Mouse (Mus musculus) neural tube, embryonic 14.5 days (tissue): ENCODE measurements around the gene N6amt1. TPM values are rescaled to one million over a fixed set of nuclear protein-coding genes. Genes with fewer than 3 reads are reported as not detected.

ENCODE experiments used
- ATAC-seq: fragments of 200-750 bp; cut with Nextera tagmentation; 2 replicates; pipeline ENCODE4 v1.8.0; 2017; ENCODE audit warnings: low read depth, mild to moderate bottlenecking, moderate TSS enrichment, moderate library complexity
- H3K27ac ChIP-seq: fragments of 300-500 bp; sonication (generic); 2 replicates; pipeline ENCODE4 v1.5.1; 2014; ENCODE audit warnings: low read depth, mild to moderate bottlenecking, control low read depth, low read length, moderate library complexity, mixed read lengths
- H3K27me3 ChIP-seq: fragments of 300-500 bp; sonication (generic); 2 replicates; pipeline ENCODE4 v1.6.1; 2014; ENCODE audit warnings: low read length; ENCODE audit not compliant: control insufficient read depth, insufficient read depth
- H3K36me3 ChIP-seq: fragments of 300-500 bp; sonication (generic); 2 replicates; pipeline ENCODE4 v1.6.1; 2014; ENCODE audit warnings: low read length, mixed read lengths; ENCODE audit not compliant: control insufficient read depth, insufficient read depth
- H3K4me1 ChIP-seq: fragments of 300-500 bp; sonication (generic); 2 replicates; pipeline ENCODE4 v1.6.1; 2014; ENCODE audit warnings: low read length; ENCODE audit not compliant: control insufficient read depth, insufficient read depth
- H3K4me2 ChIP-seq: fragments of 300-500 bp; sonication (generic); 2 replicates; pipeline ENCODE4 v1.6.1; 2014; ENCODE audit warnings: mild to moderate bottlenecking, low read depth, low read length, control low read depth
- H3K4me3 ChIP-seq: fragments of 300-500 bp; sonication (generic); 2 replicates; pipeline ENCODE4 v1.5.1; 2014; ENCODE audit warnings: low read depth, low read length, control low read depth, mixed read lengths
- H3K9ac ChIP-seq: fragments of 300-500 bp; sonication (generic); replicated peaks from 2 replicates; pipeline ENCODE4 v1.6.1; 2014; ENCODE audit warnings: low read depth, mild to moderate bottlenecking, control low read depth, low read length, mixed read lengths
- H3K9me3 ChIP-seq: fragments of 300-500 bp; sonication (generic); 2 replicates; pipeline ENCODE4 v1.6.1; 2016; ENCODE audit warnings: low read length; ENCODE audit not compliant: control insufficient read depth
- WGBS: fragments of 180-500 bp; shearing (Covaris S2); extraction: QIAGEN DNeasy Blood & Tissue Kit; methylation state at CpG from one replicate; pipeline ENCODE4 v1.1.7; 2014; 5-methylcytosine and 5-hydroxymethylcytosine counted together
- polyA plus RNA-seq: library from polyadenylated mRNA; unstranded; fragments of >200 nt; fragmentation: Nextera tagmentation; extraction: Ambion mirVana; gene quantifications from 2 replicates; pipeline ENCODE4 v1.2.1, GENCODE M21; 2014

Gene N6amt1
- polyA plus RNA-seq, 1 experiment from 2014 or later, result 25.9 TPM

DNA sequence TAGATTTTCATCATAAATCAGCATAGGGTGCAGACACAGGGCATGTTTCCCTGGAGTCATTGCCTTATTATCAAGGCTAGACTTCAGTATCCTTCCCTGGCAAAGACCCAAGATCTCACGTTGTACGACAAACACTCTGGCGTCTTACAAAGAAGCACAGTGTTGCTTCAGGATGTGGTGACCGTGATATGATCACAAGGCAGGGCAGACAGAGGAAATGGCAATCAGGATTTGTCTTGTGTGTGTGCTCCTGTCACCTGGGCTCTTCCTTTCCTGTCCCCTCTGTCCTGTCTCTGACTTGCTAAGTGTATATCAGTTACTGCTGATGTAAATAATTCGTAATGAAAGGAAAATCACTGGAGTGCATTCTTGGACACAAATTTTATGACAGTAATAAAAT, 29.4 kb upstream of the N6amt1 start:
- ATAC-seq, result no peak
- no peaks in the 10 kb centered on the region for H3K9me3 ChIP-seq
- H3K27me3 ChIP-seq, result no peaks in the 10 kb centered on the region
- H3K4me1 ChIP-seq, result 0 out of 2 replicates have a peak, but pooled peaks cover 5% of the 10 kb centered on the region
- no peak overlapping the region for H3K4me3 ChIP-seq
- no peaks in the 10 kb centered on the region for H3K36me3 ChIP-seq
- no peak overlapping the region for H3K9ac ChIP-seq
- 48% methylated on average over 5 of the region's 5 CpGs for WGBS
- no peak overlapping the region for H3K27ac ChIP-seq
- no peak overlapping the region for H3K4me2 ChIP-seq

DNA sequence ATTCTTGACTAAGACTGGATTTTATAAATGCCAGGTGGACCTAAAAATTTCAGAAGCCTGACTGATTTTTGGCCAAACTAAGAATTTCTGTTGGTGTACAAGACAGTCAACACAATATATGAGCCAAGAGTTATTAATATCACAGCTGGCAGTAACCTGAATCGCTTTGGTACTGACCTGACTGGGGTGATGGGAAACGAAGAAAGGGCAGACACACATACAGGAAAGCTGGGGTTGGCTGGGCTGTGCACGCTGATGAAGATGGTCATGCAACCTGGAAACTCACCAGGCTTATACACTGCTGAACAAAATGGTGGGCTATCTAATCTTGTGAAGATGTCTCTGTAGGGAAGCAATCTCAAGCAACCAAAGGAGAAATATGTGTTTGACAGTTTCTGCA, 24.0 kb upstream of the N6amt1 start:
- H3K4me1 ChIP-seq, result no peaks in the 10 kb centered on the region
- no peaks in the 10 kb centered on the region for H3K36me3 ChIP-seq
- H3K4me2 ChIP-seq, result no peak overlapping the region
- no peak overlapping the region for H3K9ac ChIP-seq
- no peaks in the 10 kb centered on the region for H3K9me3 ChIP-seq
- ATAC-seq, result no peak
- no peak overlapping the region for H3K27ac ChIP-seq
- no peaks in the 10 kb centered on the region for H3K27me3 ChIP-seq
- 91% methylated on average over 3 of the region's 3 CpGs for WGBS
- H3K4me3 ChIP-seq, result no peak overlapping the region

DNA sequence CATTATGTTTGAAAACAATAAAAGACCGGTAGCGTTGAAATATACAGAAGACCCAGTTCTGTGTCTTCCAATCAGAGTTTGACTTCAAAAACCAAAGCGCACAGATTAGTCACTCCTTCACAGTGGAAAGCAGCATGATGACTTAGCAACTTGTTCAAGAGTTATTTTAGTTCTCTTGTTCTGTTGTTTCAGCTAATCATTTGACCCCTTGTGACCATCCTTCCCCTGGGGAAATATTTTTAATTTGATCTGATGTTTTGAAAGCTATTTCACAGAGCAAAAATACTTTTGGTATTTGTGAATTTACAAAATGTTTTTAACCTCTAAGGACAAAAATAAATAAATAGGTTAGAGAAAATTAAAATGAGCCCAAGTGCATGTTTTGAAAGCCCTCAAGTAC, 19.2 kb upstream of the N6amt1 start:
- no peak overlapping the region for H3K9ac ChIP-seq
- no peaks in the 10 kb centered on the region for H3K27me3 ChIP-seq
- H3K36me3 ChIP-seq, result no peaks in the 10 kb centered on the region
- H3K9me3 ChIP-seq, result no peaks in the 10 kb centered on the region
- ATAC-seq, result no peak
- no peaks in the 10 kb centered on the region for H3K4me1 ChIP-seq
- 94% methylated on average over 3 of the region's 3 CpGs for WGBS
- H3K4me2 ChIP-seq, result no peak overlapping the region
- no peak overlapping the region for H3K4me3 ChIP-seq
- H3K27ac ChIP-seq, result no peak overlapping the region

DNA sequence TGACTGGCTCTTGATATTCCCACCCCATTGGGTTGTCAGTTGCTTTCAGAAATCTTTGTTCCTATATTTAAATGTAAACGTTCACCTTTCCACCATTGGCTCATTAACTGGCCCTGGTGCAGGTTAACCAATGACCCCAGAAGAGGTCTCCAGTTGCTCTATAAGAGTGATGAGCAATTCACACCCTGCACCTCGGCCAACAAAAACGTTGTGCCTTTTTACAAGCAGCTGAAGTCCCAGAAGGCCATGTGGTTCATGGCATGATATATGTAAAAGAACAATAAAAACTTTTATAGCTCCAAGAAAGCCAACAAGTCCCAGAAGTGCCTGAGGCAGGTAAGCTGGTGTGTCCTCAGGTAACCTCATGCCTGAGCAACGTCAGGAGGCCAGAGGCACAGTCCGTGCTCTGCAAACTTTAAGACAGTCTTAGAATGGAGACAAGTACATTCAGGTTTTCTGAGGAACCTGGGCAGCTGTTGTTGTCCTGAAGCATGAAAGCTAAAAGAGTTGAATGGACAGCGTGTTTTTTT, 12.9 kb upstream of the N6amt1 start:
- 77% methylated on average over 6 of the region's 6 CpGs for WGBS

DNA sequence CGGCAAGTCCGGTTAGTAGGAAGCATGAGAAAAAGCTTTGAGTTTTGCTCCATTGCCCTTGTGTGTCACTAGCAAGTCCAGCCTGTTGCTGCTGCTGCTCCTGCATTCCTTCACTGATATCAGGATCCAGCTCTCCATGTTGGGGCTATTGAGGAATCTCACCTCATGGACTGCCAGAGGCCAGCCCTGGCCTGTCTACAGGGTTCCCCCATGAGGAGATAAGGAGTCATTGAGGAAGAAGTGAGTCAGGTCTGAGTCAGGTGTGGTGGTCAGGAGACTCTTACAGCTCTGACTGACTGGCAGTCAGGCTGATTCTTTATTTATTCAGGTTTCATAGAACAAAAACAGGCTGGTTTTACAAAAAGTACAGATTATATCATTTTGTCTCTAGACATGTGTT, 5.9 kb upstream of the N6amt1 start:
- H3K4me1 ChIP-seq, result no peaks in the 10 kb centered on the region

More for the DNA sequence above, 12.9 kb upstream of the N6amt1 start:
- no peak overlapping the region for H3K4me2 ChIP-seq
- H3K4me3 ChIP-seq, result no peak overlapping the region
- ATAC-seq, result no peak
- H3K27ac ChIP-seq, result no peak overlapping the region
- H3K27me3 ChIP-seq, result no peaks in the 10 kb centered on the region
- H3K4me1 ChIP-seq, result no peaks in the 10 kb centered on the region
- H3K9me3 ChIP-seq, result no peaks in the 10 kb centered on the region
- no peaks in the 10 kb centered on the region for H3K36me3 ChIP-seq
- H3K9ac ChIP-seq, result no peak overlapping the region

DNA sequence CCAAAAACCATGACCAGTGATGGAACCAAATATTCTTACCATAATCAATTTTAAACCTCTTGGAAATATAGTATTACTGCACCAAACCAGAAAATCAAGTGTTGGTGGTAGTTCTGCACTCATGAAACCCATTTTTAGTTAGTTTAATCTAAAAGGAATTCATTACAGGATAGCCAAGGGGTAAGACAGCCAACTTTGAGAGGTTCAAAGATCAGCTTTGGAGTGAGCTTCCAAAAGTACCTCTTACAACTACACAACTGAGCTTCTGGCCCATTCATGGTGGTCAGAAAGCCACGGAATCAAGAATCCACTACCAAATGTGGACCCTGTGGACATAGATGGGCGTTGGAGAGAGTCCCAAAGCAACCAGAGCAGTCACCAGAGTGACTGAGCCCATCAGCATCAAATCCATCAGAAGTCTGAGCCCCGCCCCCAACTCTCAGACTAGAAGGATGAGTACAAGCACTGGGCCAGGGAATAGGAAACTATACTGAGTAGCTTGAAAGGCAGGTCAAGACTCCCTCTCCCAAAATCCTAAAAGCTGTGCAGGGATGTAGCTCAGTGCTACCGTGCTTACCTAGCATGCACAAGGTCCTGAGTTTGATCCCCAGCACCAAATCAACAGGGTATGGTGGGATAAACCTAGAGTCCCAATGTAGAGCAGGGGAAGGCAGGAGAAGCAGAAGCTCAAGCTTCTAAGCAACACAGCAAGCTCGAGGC, 2.4 kb upstream of the N6amt1 start:
- Histone ChIP-seq H3K4me3 (no peak overlapping the region), H3K4me2 (no peak overlapping the region), H3K27me3 (no peaks in the 10 kb centered on the region), H3K9ac (no peak overlapping the region), H3K36me3 (no peaks in the 10 kb centered on the region), H3K4me1 (no peaks in the 10 kb centered on the region), H3K9me3 (no peaks in the 10 kb centered on the region), H3K27ac (no peak overlapping the region)
- ATAC-seq, result no peak
- WGBS, result 78% methylated on average over 5 of the region's 5 CpGs

More for the DNA sequence above, 5.9 kb upstream of the N6amt1 start:
- Histone ChIP-seq H3K9ac (no peak overlapping the region), H3K4me2 (no peak overlapping the region), H3K27ac (no peak overlapping the region), H3K36me3 (no peaks in the 10 kb centered on the region), H3K27me3 (no peaks in the 10 kb centered on the region), H3K4me3 (no peak overlapping the region), H3K9me3 (no peaks in the 10 kb centered on the region)
- ATAC-seq, result no peak
- 97% methylated on average over 2 of the region's 2 CpGs for WGBS

DNA sequence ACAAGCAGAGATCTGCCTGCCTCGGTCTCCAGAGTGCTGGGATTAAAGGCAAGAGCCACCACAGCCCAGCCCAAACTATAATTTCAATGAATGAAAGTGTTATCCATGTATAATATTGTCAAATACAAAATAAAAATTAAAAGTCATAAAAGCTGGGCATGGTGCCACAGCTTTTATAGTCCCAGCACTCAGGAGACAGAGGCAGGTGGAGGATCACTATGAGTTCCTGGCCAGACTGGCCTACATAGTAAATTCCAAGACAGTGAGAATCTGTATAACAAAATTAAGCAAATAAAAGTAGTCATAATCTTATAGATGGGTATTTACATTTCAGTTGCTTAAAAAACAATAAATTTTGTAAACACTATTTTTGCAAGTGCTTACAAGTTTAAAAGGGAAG, 380 bp upstream of the N6amt1 start:
- no peak overlapping the region for H3K9ac ChIP-seq
- peak; percentile 29; the same call in 1 of the 2 replicates for ATAC-seq
- H3K4me1 ChIP-seq, result no peaks in the 10 kb centered on the region
- H3K4me3 ChIP-seq, result peak overlapping the region; percentile 69
- H3K27me3 ChIP-seq, result no peaks in the 10 kb centered on the region
- no peak overlapping the region; the same call in 1 of the 2 replicates for H3K27ac ChIP-seq
- 94% methylated on average over 1 of the region's 1 CpGs for WGBS
- H3K9me3 ChIP-seq, result no peaks in the 10 kb centered on the region
- peak overlapping the region; percentile 47 for H3K4me2 ChIP-seq
- peaks cover 6% of the 10 kb centered on the region; the same call in 1 of the 2 replicates for H3K36me3 ChIP-seq

DNA sequence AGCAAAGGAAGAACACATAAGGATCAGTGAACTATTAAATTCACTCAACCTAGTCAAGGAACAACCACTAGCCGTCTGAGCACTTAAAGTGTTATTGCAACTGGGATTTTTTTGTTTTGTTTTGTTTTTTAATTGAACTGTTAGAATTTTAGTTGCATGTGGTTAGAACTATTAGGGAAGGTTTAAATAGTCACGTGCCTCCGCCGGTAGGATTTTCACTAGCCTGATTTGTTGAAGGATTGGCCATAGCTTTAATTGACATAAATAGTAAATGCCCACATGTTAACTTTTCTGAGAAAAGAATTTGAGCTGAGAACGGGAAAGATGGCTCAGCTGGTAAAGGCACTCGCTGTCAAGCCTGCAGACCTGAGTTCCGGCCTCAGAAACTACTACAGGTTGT, 763 bp downstream of the N6amt1 start:
- peak; percentile 9 for ATAC-seq
- Histone ChIP-seq H3K9me3 (no peaks in the 10 kb centered on the region), H3K27me3 (no peaks in the 10 kb centered on the region), H3K4me3 (peak overlapping the region; percentile 69), H3K27ac (no peak overlapping the region), H3K36me3 (peaks cover 6% of the 10 kb centered on the region; the same call in 1 of the 2 replicates), H3K9ac (no peak overlapping the region), H3K4me1 (no peaks in the 10 kb centered on the region), H3K4me2 (peak overlapping the region; percentile 47)
- 79% methylated on average over 7 of the region's 7 CpGs for WGBS

DNA sequence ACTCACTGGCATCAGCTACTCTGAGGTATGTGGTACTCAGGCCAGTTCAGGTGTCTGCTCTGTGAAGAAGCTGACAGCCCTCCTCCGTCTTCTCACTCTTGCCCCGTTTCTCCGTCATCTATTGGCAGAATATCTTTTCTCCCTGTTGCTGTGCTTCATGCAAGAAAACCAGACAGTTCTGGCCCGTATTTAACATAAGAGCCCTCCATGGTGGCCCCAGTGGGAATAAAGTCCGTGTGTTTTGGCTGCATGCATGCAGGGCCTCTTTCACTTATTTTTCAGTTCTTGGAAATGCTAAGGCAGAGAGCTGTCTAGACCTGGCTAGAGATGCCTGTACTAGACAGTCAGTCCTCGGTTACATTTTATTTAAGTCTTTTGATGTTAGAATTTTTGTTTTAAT, 6.1 kb downstream of the N6amt1 start:
- H3K9ac ChIP-seq, result no peak overlapping the region
- H3K4me1 ChIP-seq, result no peaks in the 10 kb centered on the region
- H3K27me3 ChIP-seq, result no peaks in the 10 kb centered on the region
- H3K4me2 ChIP-seq, result no peak overlapping the region
- peaks cover 24% of the 10 kb centered on the region for H3K36me3 ChIP-seq
- no peaks in the 10 kb centered on the region for H3K9me3 ChIP-seq
- no peak for ATAC-seq
- H3K4me3 ChIP-seq, result no peak overlapping the region
- WGBS, result 89% methylated on average over 6 of the region's 6 CpGs
- no peak overlapping the region for H3K27ac ChIP-seq
